Comparison of ENCODE assay signal across 8 mouse cellular contexts in genomic region chr2:85050746-85051145, GRCm38 (mm10). TPM values are rescaled to one million over a fixed set of nuclear protein-coding genes. Genes with fewer than 3 reads are reported as not detected.
DNase-seq lines count a peak whose midpoint lies in the region; ATAC-seq lines count a peak whose summit lies in the region.

No protein-coding gene starts in this region.

- H3K4me3 ChIP-seq in embryonic facial prominence, embryonic 12.5 days, result peak overlapping the region; percentile 73
- H3K4me3 ChIP-seq in hindbrain, embryonic 13.5 days, result peak overlapping the region; percentile 68
- H3K4me3 ChIP-seq in lung, embryonic 15.5 days, result peak overlapping the region; percentile 71

- no peaks in the 10 kb centered on the region for H3K9me3 ChIP-seq in embryonic facial prominence, embryonic 12.5 days
- H3K9me3 ChIP-seq in hindbrain, embryonic 13.5 days, result no peaks in the 10 kb centered on the region
- H3K9me3 ChIP-seq in lung, embryonic 15.5 days, result no peaks in the 10 kb centered on the region

- H3K4me1 ChIP-seq in embryonic facial prominence, embryonic 12.5 days, result peaks cover 33% of the 10 kb centered on the region
- H3K4me1 ChIP-seq in hindbrain, embryonic 13.5 days (replicated peaks), result peaks cover 55% of the 10 kb centered on the region
- peaks cover 50% of the 10 kb centered on the region for H3K4me1 ChIP-seq in lung, embryonic 15.5 days

- no peak for ATAC-seq in embryonic facial prominence, embryonic 12.5 days (ENCODE audit: insufficient number of reproducible peaks, insufficient read depth, low FRiP score, low TSS enrichment)
- no peak for ATAC-seq in hindbrain, embryonic 13.5 days (ENCODE audit: low FRiP score)
- ATAC-seq in lung, embryonic 15.5 days (ENCODE audit: borderline replicate concordance, extremely low read depth, low FRiP score, low TSS enrichment), result peak; percentile 4; the same call in 1 of the 2 replicates

- H3K27ac ChIP-seq in embryonic facial prominence, embryonic 12.5 days, result peak overlapping the region; percentile 98
- peak overlapping the region; percentile 93 for H3K27ac ChIP-seq in hindbrain, embryonic 13.5 days
- H3K27ac ChIP-seq in lung, embryonic 15.5 days, result peak overlapping the region; percentile 96

- H3K4me2 ChIP-seq in embryonic facial prominence, embryonic 12.5 days (replicated peaks), result peak overlapping the region; percentile 55
- H3K4me2 ChIP-seq in hindbrain, embryonic 13.5 days, result peak overlapping the region; percentile 80
- H3K4me2 ChIP-seq in lung, embryonic 15.5 days, result peak overlapping the region; percentile 70

- H3K9ac ChIP-seq in embryonic facial prominence, embryonic 12.5 days, result peak overlapping the region; percentile 42
- peak overlapping the region; percentile 62; the same call in 1 of the 2 replicates for H3K9ac ChIP-seq in hindbrain, embryonic 13.5 days
- peak overlapping the region; percentile 45 for H3K9ac ChIP-seq in lung, embryonic 15.5 days

- H3K27me3 ChIP-seq in embryonic facial prominence, embryonic 12.5 days, result no peaks in the 10 kb centered on the region
- H3K27me3 ChIP-seq in hindbrain, embryonic 13.5 days, result no peaks in the 10 kb centered on the region
- H3K27me3 ChIP-seq in lung, embryonic 15.5 days, result no peaks in the 10 kb centered on the region

- DNase-seq in ovary, postnatal 36 days (ENCODE audit: low spot score), result peak; percentile 45
- DNase-seq in ovary, adult 18-20 months (ENCODE audit: low spot score), result no peak
- DNase-seq in urinary bladder, adult 2 months (ENCODE audit: low spot score), result peak; percentile 69
- DNase-seq in natural killer cell, adult 2 months (ENCODE audit: low spot score in 2 of 2), result no peak
- DNase-seq in frontal cortex, postnatal 36 days (ENCODE audit: low spot score in 2 of 2), result no peak

- peaks cover 51% of the 10 kb centered on the region for H3K36me3 ChIP-seq in embryonic facial prominence, embryonic 12.5 days
- H3K36me3 ChIP-seq in hindbrain, embryonic 13.5 days, result peaks cover 57% of the 10 kb centered on the region
- H3K36me3 ChIP-seq in lung, embryonic 15.5 days, result peaks cover 42% of the 10 kb centered on the region

- 41% methylated on average over 9 of the region's 9 CpGs for WGBS in embryonic facial prominence, embryonic 12.5 days
- whole genome bisulfite sequencing in hindbrain, embryonic 13.5 days, result 52% methylated on average over 9 of the region's 9 CpGs
- WGBS in lung, embryonic 15.5 days, result 25% methylated on average over 9 of the region's 9 CpGs

RNA-seq across cellular contexts. Expression of gene Tnks1bp1, which starts 2.9 kb away (rescaled TPM):
- 45.3 and 59.2 TPM in 2 replicates for polyA plus RNA-seq in embryonic facial prominence, embryonic 12.5 days (2016; fragmentation: Nextera tagmentation; extraction: Ambion mirVana)
- polyA plus RNA-seq in hindbrain, embryonic 13.5 days (2015; fragmentation: Nextera tagmentation; extraction: Ambion mirVana), result 27.2 and 30.2 TPM in 2 replicates
- polyA plus RNA-seq in lung, embryonic 15.5 days (2015; fragmentation: Nextera tagmentation; extraction: Ambion mirVana), result 38.8 and 53.6 TPM in 2 replicates
- 53.7 and 71.5 TPM in 2 replicates for polyA plus RNA-seq in urinary bladder, adult 2 months (2012; rRNA removed)

RNA-seq across cellular contexts. Expression of gene P2rx3, which starts 13.5 kb away (rescaled TPM):
- polyA plus RNA-seq in embryonic facial prominence, embryonic 12.5 days (2016; fragmentation: Nextera tagmentation; extraction: Ambion mirVana), result 15.0 and 20.6 TPM in 2 replicates
- 19.3 and 20.3 TPM in 2 replicates for polyA plus RNA-seq in hindbrain, embryonic 13.5 days (2015; fragmentation: Nextera tagmentation; extraction: Ambion mirVana)
- polyA plus RNA-seq in lung, embryonic 15.5 days (2015; fragmentation: Nextera tagmentation; extraction: Ambion mirVana), result 0.77 and 0.91 TPM in 2 replicates
- 0.60 and 0.87 TPM in 2 replicates for polyA plus RNA-seq in urinary bladder, adult 2 months (2012; rRNA removed)

RNA-seq across cellular contexts. Expression of gene Ssrp1, which starts 13.7 kb away (rescaled TPM):
- 310 and 311 TPM in 2 replicates for polyA plus RNA-seq in embryonic facial prominence, embryonic 12.5 days (2016; fragmentation: Nextera tagmentation; extraction: Ambion mirVana)
- 190 and 199 TPM in 2 replicates for polyA plus RNA-seq in hindbrain, embryonic 13.5 days (2015; fragmentation: Nextera tagmentation; extraction: Ambion mirVana)
- polyA plus RNA-seq in lung, embryonic 15.5 days (2015; fragmentation: Nextera tagmentation; extraction: Ambion mirVana), result 298 and 303 TPM in 2 replicates
- 81.0 and 88.4 TPM in 2 replicates for polyA plus RNA-seq in urinary bladder, adult 2 months (2012; rRNA removed)

Comparison
In these comparisons a context has a peak if more than half of its experiments do, and no peak if none do; other contexts are left out.
1. DNase-seq: peak in ovary, postnatal 36 days (single experiment) and urinary bladder, adult 2 months (single experiment); none in ovary, adult 18-20 months (single experiment), natural killer cell, adult 2 months (0 of 2) and frontal cortex, postnatal 36 days (0 of 2).
2. Peak in every context shown above with its lines, with median percentiles within 50 percentile points of each other: H3K27ac ChIP-seq, H3K4me2 ChIP-seq, H3K4me3 ChIP-seq and H3K9ac ChIP-seq.